Mouse (Mus musculus) liver, embryonic 14.5 days (tissue): ENCODE results near the gene Tnfrsf1b.

ENCODE experiments used
- CTCF ChIP-seq: IDR thresholded peaks from 2 replicates; pipeline ENCODE4 v1.5.1; 2016; ENCODE audit warnings: antibody characterized with exemption, low read depth, control low read depth
- EP300 ChIP-seq: IDR thresholded peaks from 2 replicates; pipeline ENCODE4 v1.6.1; 2016; ENCODE audit warnings: antibody characterized with exemption, low read depth

- TF ChIP-seq CTCF (no peak), EP300 (no peak)
These were observed 54.0 kb downstream of the Tnfrsf1b start for GRCm38 (mm10) chr4:145192686-145193085.
